Mouse (Mus musculus) neural tube, embryonic 14.5 days (tissue): ENCODE measurements around the gene Lasp1. TPM values are rescaled to one million over a fixed set of nuclear protein-coding genes. Genes with fewer than 3 reads are reported as not detected.
A peak's percentile ranks its signal among the peaks of the same experiment; 100 is the strongest.

Experiments
- ATAC-seq: fragments of 200-750 bp; cut with Nextera tagmentation; 2 replicates; pipeline ENCODE4 v1.8.0; 2017; ENCODE audit warnings: low read depth, mild to moderate bottlenecking, moderate TSS enrichment, moderate library complexity
- H3K27ac ChIP-seq: fragments of 300-500 bp; sonication (generic); 2 replicates; pipeline ENCODE4 v1.5.1; 2014; ENCODE audit warnings: low read depth, mild to moderate bottlenecking, control low read depth, low read length, moderate library complexity, mixed read lengths
- H3K27me3 ChIP-seq: fragments of 300-500 bp; sonication (generic); 2 replicates; pipeline ENCODE4 v1.6.1; 2014; ENCODE audit warnings: low read length; ENCODE audit not compliant: control insufficient read depth, insufficient read depth
- H3K36me3 ChIP-seq: fragments of 300-500 bp; sonication (generic); 2 replicates; pipeline ENCODE4 v1.6.1; 2014; ENCODE audit warnings: low read length, mixed read lengths; ENCODE audit not compliant: control insufficient read depth, insufficient read depth
- H3K4me1 ChIP-seq: fragments of 300-500 bp; sonication (generic); 2 replicates; pipeline ENCODE4 v1.6.1; 2014; ENCODE audit warnings: low read length; ENCODE audit not compliant: control insufficient read depth, insufficient read depth
- H3K4me2 ChIP-seq: fragments of 300-500 bp; sonication (generic); 2 replicates; pipeline ENCODE4 v1.6.1; 2014; ENCODE audit warnings: mild to moderate bottlenecking, low read depth, low read length, control low read depth
- H3K4me3 ChIP-seq: fragments of 300-500 bp; sonication (generic); 2 replicates; pipeline ENCODE4 v1.5.1; 2014; ENCODE audit warnings: low read depth, low read length, control low read depth, mixed read lengths
- H3K9ac ChIP-seq: fragments of 300-500 bp; sonication (generic); replicated peaks from 2 replicates; pipeline ENCODE4 v1.6.1; 2014; ENCODE audit warnings: low read depth, mild to moderate bottlenecking, control low read depth, low read length, mixed read lengths
- H3K9me3 ChIP-seq: fragments of 300-500 bp; sonication (generic); 2 replicates; pipeline ENCODE4 v1.6.1; 2016; ENCODE audit warnings: low read length; ENCODE audit not compliant: control insufficient read depth
- WGBS: fragments of 180-500 bp; shearing (Covaris S2); extraction: QIAGEN DNeasy Blood & Tissue Kit; methylation state at CpG from one replicate; pipeline ENCODE4 v1.1.7; 2014; 5-methylcytosine and 5-hydroxymethylcytosine counted together
- polyA plus RNA-seq: library from polyadenylated mRNA; unstranded; fragments of >200 nt; fragmentation: Nextera tagmentation; extraction: Ambion mirVana; gene quantifications from 2 replicates; pipeline ENCODE4 v1.2.1, GENCODE M21; 2014

Gene Lasp1
- polyA plus RNA-seq, 1 experiment from 2014 or later, result 82.9 TPM

- 58% methylated on average over 2 of the region's 2 CpGs for WGBS
These were observed 78.5 kb downstream of the Lasp1 start for GRCm38 (mm10) chr11:97877341-97877740.

GRCm38 (mm10) chr11:97880362-97880761 is 81.6 kb downstream of the Lasp1 start:
- H3K4me1 ChIP-seq, result no peaks in the 10 kb centered on the region
- 95% methylated on average over 4 of the region's 4 CpGs for WGBS
- no peak overlapping the region for H3K9ac ChIP-seq
- no peak overlapping the region for H3K27ac ChIP-seq
- no peaks in the 10 kb centered on the region for H3K36me3 ChIP-seq
- no peaks in the 10 kb centered on the region for H3K9me3 ChIP-seq
- ATAC-seq, result no peak
- no peak overlapping the region for H3K4me2 ChIP-seq
- no peaks in the 10 kb centered on the region for H3K27me3 ChIP-seq
- H3K4me3 ChIP-seq, result no peak overlapping the region

More at GRCm38 (mm10) chr11:97877341-97877740, 78.5 kb downstream of the Lasp1 start:
- no peak overlapping the region for H3K9ac ChIP-seq
- no peaks in the 10 kb centered on the region for H3K36me3 ChIP-seq
- no peak overlapping the region for H3K4me2 ChIP-seq
- H3K4me3 ChIP-seq, result no peak overlapping the region
- H3K9me3 ChIP-seq, result no peaks in the 10 kb centered on the region
- no peaks in the 10 kb centered on the region for H3K27me3 ChIP-seq
- H3K27ac ChIP-seq, result no peak overlapping the region
- H3K4me1 ChIP-seq, result no peaks in the 10 kb centered on the region
- ATAC-seq, result no peak

- Histone ChIP-seq H3K36me3 (no peaks in the 10 kb centered on the region), H3K4me3 (peak overlapping the region; percentile 58), H3K4me2 (peak overlapping the region; percentile 53), H3K4me1 (no peaks in the 10 kb centered on the region), H3K27ac (peak overlapping the region; percentile 65), H3K27me3 (no peaks in the 10 kb centered on the region), H3K9me3 (no peaks in the 10 kb centered on the region), H3K9ac (peak overlapping the region; percentile 41; the same call in 1 of the 2 replicates)
- ATAC-seq, result peak; percentile 50
- WGBS, result 4% methylated on average over 26 of the region's 26 CpGs
These were observed 84.7 kb downstream of the Lasp1 start for GRCm38 (mm10) chr11:97883542-97883917.

- H3K9ac ChIP-seq, result peak within 1 kb of the TSS; percentile 41
- under 1% methylated on average over 37 of the region's 37 CpGs for WGBS
- H3K4me2 ChIP-seq, result peak within 1 kb of the TSS; percentile 53
- peak within 1 kb of the TSS; percentile 87 for H3K27ac ChIP-seq
- no peaks in the 10 kb centered on the region for H3K36me3 ChIP-seq
- H3K4me1 ChIP-seq, result no peaks in the 10 kb centered on the region
- peak; percentile 95 for ATAC-seq
- peak within 1 kb of the TSS; percentile 58 for H3K4me3 ChIP-seq
- no peaks in the 10 kb centered on the region for H3K9me3 ChIP-seq
- H3K27me3 ChIP-seq, result no peaks in the 10 kb centered on the region
These were observed 85.3 kb downstream of the Lasp1 start, which contains the start of gene Fbxo47 for GRCm38 (mm10) chr11:97883918-97884600. Gene Fbxo47, minus strand, starts transcription at chr11:97884154.

GRCm38 (mm10) chr11:97884601-97885185 is 85.9 kb downstream of the Lasp1 start:
- peak overlapping the region; percentile 53 for H3K4me2 ChIP-seq
- 0 out of 2 replicates have a peak, but pooled peaks have one; percentile 13 for ATAC-seq
- H3K9me3 ChIP-seq, result no peaks in the 10 kb centered on the region
- no peaks in the 10 kb centered on the region for H3K27me3 ChIP-seq
- no peak overlapping the region; the same call in 1 of the 2 replicates for H3K9ac ChIP-seq
- peak overlapping the region; percentile 87 for H3K27ac ChIP-seq
- peak overlapping the region; percentile 58 for H3K4me3 ChIP-seq
- WGBS, result 27% methylated on average over 7 of the region's 7 CpGs
- H3K36me3 ChIP-seq, result no peaks in the 10 kb centered on the region
- no peaks in the 10 kb centered on the region for H3K4me1 ChIP-seq

- Histone ChIP-seq H3K4me3 (no peak overlapping the region), H3K4me2 (no peak overlapping the region), H3K9ac (no peak overlapping the region), H3K36me3 (no peaks in the 10 kb centered on the region), H3K9me3 (no peaks in the 10 kb centered on the region), H3K4me1 (no peaks in the 10 kb centered on the region), H3K27me3 (no peaks in the 10 kb centered on the region), H3K27ac (no peak overlapping the region)
- no peak for ATAC-seq
- 96% methylated on average over 2 of the region's 2 CpGs for WGBS
These were observed 86.6 kb downstream of the Lasp1 start for GRCm38 (mm10) chr11:97885296-97885915.

Other genes starting within 250 kb of the Lasp1 start
- gene Srcin1, start 222.8 kb upstream of the Lasp1 start, polyA plus RNA-seq, result 7.6 and 8.1 TPM in 2 replicates
- gene Epop, start 169.3 kb upstream of the Lasp1 start, polyA plus RNA-seq, result 1.5 and 2.4 TPM in 2 replicates
- gene Mllt6, start 135.6 kb upstream of the Lasp1 start, polyA plus RNA-seq, result 4.7 and 5.1 TPM in 2 replicates
- gene Cisd3, start 113.2 kb upstream of the Lasp1 start, polyA plus RNA-seq, result 28.3 and 38.1 TPM in 2 replicates
- 24.7 and 25.8 TPM in 2 replicates for gene Pcgf2, start 98.5 kb upstream of the Lasp1 start, polyA plus RNA-seq
- 441 and 465 TPM in 2 replicates for gene Psmb3, start 95.6 kb upstream of the Lasp1 start, polyA plus RNA-seq
- gene Pip4k2b, start 54.3 kb upstream of the Lasp1 start, polyA plus RNA-seq, result 4.1 and 6.2 TPM in 2 replicates
- gene Cwc25, start 32.4 kb upstream of the Lasp1 start, polyA plus RNA-seq, result 13.8 and 13.9 TPM in 2 replicates
- 0.36 TPM in 1 of 2 replicates, not detected in the other for gene 1700001P01Rik, start 23.1 kb upstream of the Lasp1 start, polyA plus RNA-seq
- gene Rpl23, start 16.6 kb upstream of the Lasp1 start, polyA plus RNA-seq, result 347 and 366 TPM in 2 replicates
- gene B230217C12Rik, start 41.8 kb downstream of the Lasp1 start, polyA plus RNA-seq, result 39.8 and 53.5 TPM in 2 replicates
- 0.63 and 1.5 TPM in 2 replicates for gene Fbxo47, start 85.2 kb downstream of the Lasp1 start, polyA plus RNA-seq
- gene Plxdc1, start 187.4 kb downstream of the Lasp1 start, polyA plus RNA-seq, result 0.39 and 0.70 TPM in 2 replicates
- gene Arl5c, start 197.2 kb downstream of the Lasp1 start, polyA plus RNA-seq, result 6.1 and 11.0 TPM in 2 replicates
- gene Cacnb1, start 224.0 kb downstream of the Lasp1 start, polyA plus RNA-seq, result 32.4 and 37.1 TPM in 2 replicates
- 656 and 678 TPM in 2 replicates for gene Rpl19, start 227.7 kb downstream of the Lasp1 start, polyA plus RNA-seq